Mouse (Mus musculus) stomach, embryonic 15.5 days (tissue): ENCODE measurements around the gene Lrp10. TPM values are rescaled to one million over a fixed set of nuclear protein-coding genes. Genes with fewer than 3 reads are reported as not detected.
A peak's percentile ranks its signal among the peaks of the same experiment; 100 is the strongest.

ENCODE experiments used
- ATAC-seq: fragments of 200-750 bp; cut with Nextera tagmentation; 2 replicates; pipeline ENCODE4 v1.8.0; 2017; ENCODE audit warnings: low read depth, moderate number of reproducible peaks, moderate TSS enrichment; ENCODE audit not compliant: insufficient read depth, low FRiP score
- H3K27ac ChIP-seq: fragments of 300-500 bp; sonication (generic); 2 replicates; pipeline ENCODE4 v1.5.1; 2015; ENCODE audit warnings: mild to moderate bottlenecking, inconsistent platforms
- H3K27me3 ChIP-seq: fragments of 300-500 bp; sonication (generic); replicated peaks from 2 replicates; pipeline ENCODE4 v1.6.1; 2015; ENCODE audit warnings: inconsistent platforms
- H3K36me3 ChIP-seq: fragments of 300-500 bp; sonication (generic); 2 replicates; pipeline ENCODE4 v1.6.1; 2015; ENCODE audit warnings: inconsistent platforms
- H3K4me1 ChIP-seq: fragments of 300-500 bp; sonication (generic); 2 replicates; pipeline ENCODE4 v1.6.1; 2015; ENCODE audit warnings: inconsistent platforms
- H3K4me2 ChIP-seq: fragments of 300-500 bp; sonication (generic); 2 replicates; pipeline ENCODE4 v1.6.1; 2015; ENCODE audit warnings: mild to moderate bottlenecking, inconsistent platforms
- H3K4me3 ChIP-seq: fragments of 300-500 bp; sonication (generic); replicated peaks from 2 replicates; pipeline ENCODE4 v1.5.1; 2015; ENCODE audit warnings: inconsistent platforms
- H3K9ac ChIP-seq: fragments of 300-500 bp; sonication (generic); 2 replicates; pipeline ENCODE4 v1.6.1; 2015; ENCODE audit warnings: inconsistent platforms
- H3K9me3 ChIP-seq: fragments of 300-500 bp; sonication (generic); 2 replicates; pipeline ENCODE4 v1.6.1; 2016; ENCODE audit warnings: inconsistent platforms
- WGBS: fragments of 180-500 bp; shearing (Covaris S2); methylation state at CpG from one replicate; pipeline ENCODE4 v1.1.7; 2015; 5-methylcytosine and 5-hydroxymethylcytosine counted together
- polyA plus RNA-seq: library from polyadenylated mRNA; unstranded; fragments of >200 nt; fragmentation: Nextera tagmentation; extraction: Ambion mirVana; gene quantifications from 2 replicates; pipeline ENCODE4 v1.2.1, GENCODE M21; 2015

Gene Lrp10
- polyA plus RNA-seq, 1 experiment from 2014 or later = 49.6 TPM

DNA sequence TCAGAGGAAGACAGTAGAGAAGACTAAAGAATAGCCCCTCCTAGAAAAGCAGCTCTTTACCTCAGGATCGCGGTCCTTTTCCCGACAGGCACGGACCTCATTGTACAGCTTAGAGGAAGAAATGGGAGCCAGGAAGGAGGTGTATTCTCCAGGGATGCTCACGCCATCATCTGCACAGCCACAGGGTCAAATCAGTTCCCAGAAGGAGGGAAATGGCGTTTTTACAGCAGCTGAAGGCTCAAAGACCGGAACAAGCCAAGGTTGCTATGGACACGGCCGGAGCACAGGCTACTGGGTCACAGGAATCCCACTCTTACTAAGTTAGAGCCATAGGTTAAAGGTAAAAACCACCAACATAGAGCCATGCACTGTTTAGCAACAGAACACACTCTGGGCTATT, 45.8 kb downstream of the Lrp10 start:
- no peaks in the 10 kb centered on the region for H3K4me1 ChIP-seq
- H3K9me3 ChIP-seq = no peaks in the 10 kb centered on the region
- 91% methylated on average over 9 of the region's 9 CpGs for WGBS
- ATAC-seq = no peak
- H3K27ac ChIP-seq = no peak overlapping the region
- no peak overlapping the region for H3K4me3 ChIP-seq
- H3K9ac ChIP-seq = no peak overlapping the region
- no peak overlapping the region for H3K4me2 ChIP-seq
- H3K36me3 ChIP-seq = peaks cover 73% of the 10 kb centered on the region
- no peaks in the 10 kb centered on the region for H3K27me3 ChIP-seq

DNA sequence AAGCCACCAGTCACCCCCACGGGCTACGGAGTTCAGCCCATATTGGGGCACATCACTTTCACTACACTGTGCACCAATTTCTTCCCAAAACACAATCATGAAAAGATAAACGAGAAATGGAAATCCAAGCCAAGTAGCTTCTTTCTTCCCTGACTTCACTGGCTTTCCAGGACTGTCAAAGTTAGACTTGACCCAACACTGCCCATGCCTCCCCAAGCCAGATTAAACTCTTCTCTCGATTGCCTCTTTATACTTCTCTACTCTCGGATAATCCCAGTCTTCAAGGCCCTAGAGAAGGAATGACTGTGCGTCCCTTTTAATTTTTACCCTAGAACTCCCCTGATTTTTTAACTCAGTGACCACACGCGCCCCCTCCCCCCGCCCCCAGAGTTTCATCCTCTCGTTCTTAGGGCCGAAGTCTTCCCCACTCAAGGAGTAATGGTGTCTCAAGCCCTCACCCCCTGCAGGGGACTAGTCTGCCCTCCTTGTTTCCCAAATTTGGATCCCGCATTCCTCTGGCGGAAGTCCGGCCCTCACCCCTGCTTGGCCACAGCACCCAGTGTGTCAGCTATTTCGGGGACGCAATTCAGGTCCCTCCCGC, 52.9 kb downstream of the Lrp10 start:
- peak overlapping the region; percentile 68; the same call in 1 of the 2 replicates for H3K27ac ChIP-seq
- peak; percentile 27 for ATAC-seq
- no peaks in the 10 kb centered on the region for H3K9me3 ChIP-seq
- WGBS = 3% methylated on average over 17 of the region's 17 CpGs
- peaks cover 6% of the 10 kb centered on the region for H3K4me1 ChIP-seq
- peak overlapping the region; percentile 57 for H3K9ac ChIP-seq
- peak overlapping the region; percentile 67 for H3K4me2 ChIP-seq
- H3K36me3 ChIP-seq = peaks cover 30% of the 10 kb centered on the region
- no peaks in the 10 kb centered on the region for H3K27me3 ChIP-seq
- peak overlapping the region; percentile 69 for H3K4me3 ChIP-seq

Other genes with a start within 250 kb of the Lrp10 start
- 436 and 440 TPM in 2 replicates for gene Dad1, start 210.0 kb upstream of the Lrp10 start, polyA plus RNA-seq
- 43.1 and 44.1 TPM in 2 replicates for gene Abhd4, start 209.9 kb upstream of the Lrp10 start, polyA plus RNA-seq
- gene Olfr49, start 179.2 kb upstream of the Lrp10 start, polyA plus RNA-seq = not detected in 2 replicates
- 38.1 and 44.6 TPM in 2 replicates for gene Oxa1l, start 103.3 kb upstream of the Lrp10 start, polyA plus RNA-seq
- 17.0 and 19.9 TPM in 2 replicates for gene Slc7a7, start 46.4 kb upstream of the Lrp10 start, polyA plus RNA-seq
- gene Mrpl52, start 37.2 kb upstream of the Lrp10 start, polyA plus RNA-seq = 273 and 275 TPM in 2 replicates
- gene Mmp14, start 32.5 kb upstream of the Lrp10 start, polyA plus RNA-seq = 126 and 139 TPM in 2 replicates
- gene Rem2, start 12.0 kb downstream of the Lrp10 start, polyA plus RNA-seq = 1.6 and 2.3 TPM in 2 replicates
- 66.6 and 71.7 TPM in 2 replicates for gene Prmt5, start 53.4 kb downstream of the Lrp10 start, polyA plus RNA-seq
- 48.3 and 49.3 TPM in 2 replicates for gene Haus4, start 90.5 kb downstream of the Lrp10 start, polyA plus RNA-seq
- gene Ajuba, start 113.4 kb downstream of the Lrp10 start, polyA plus RNA-seq = 30.8 and 32.0 TPM in 2 replicates
- 6.7 and 8.3 TPM in 2 replicates for gene 4931414P19Rik, start 141.9 kb downstream of the Lrp10 start, polyA plus RNA-seq
- 370 and 382 TPM in 2 replicates for gene Psmb5, start 153.9 kb downstream of the Lrp10 start, polyA plus RNA-seq
- 0.03 TPM in 2 replicates for gene Psmb11, start 157.3 kb downstream of the Lrp10 start, polyA plus RNA-seq
- gene Gm17606, start 176.8 kb downstream of the Lrp10 start, polyA plus RNA-seq = not detected in 2 replicates
- gene Cdh24, start 177.2 kb downstream of the Lrp10 start, polyA plus RNA-seq = 3.7 and 4.5 TPM in 2 replicates
- 79.3 and 84.8 TPM in 2 replicates for gene 1700123O20Rik, start 222.1 kb downstream of the Lrp10 start, polyA plus RNA-seq
- gene Acin1, start 222.8 kb downstream of the Lrp10 start, polyA plus RNA-seq = 111 and 116 TPM in 2 replicates
- 0.05 and 0.15 TPM in 2 replicates for gene Gm29776, start 234.7 kb downstream of the Lrp10 start, polyA plus RNA-seq
- gene Cebpe, start 248.0 kb downstream of the Lrp10 start, polyA plus RNA-seq = 1.3 and 1.5 TPM in 2 replicates